Mouse (Mus musculus) cerebellum, adult 2 months (tissue): ENCODE results near the gene Prkcq. TPM values are rescaled to one million over a fixed set of nuclear protein-coding genes. Genes with fewer than 3 reads are reported as not detected.

Source experiments
- DNase-seq, 2 experiments: peaks; one replicate each; pipeline ENCODE4 v3.0.0; 2021
- H3K27ac ChIP-seq: fragments of 200-500 bp; 2 replicates; pipeline ENCODE4 v1.5.1; 2012; ENCODE audit warnings: low read length, control low read depth, inconsistent platforms; ENCODE audit not compliant: insufficient read depth
- H3K27me3 ChIP-seq: fragments of 200-500 bp; 2 replicates; pipeline ENCODE4 v1.6.1; 2012; ENCODE audit warnings: inconsistent platforms, mild to moderate bottlenecking, low read length, moderate library complexity; ENCODE audit not compliant: control insufficient read depth, insufficient read depth
- H3K4me1 ChIP-seq: fragments of 200-500 bp; 2 replicates; pipeline ENCODE4 v1.6.1; 2011; ENCODE audit warnings: low read length; ENCODE audit not compliant: control insufficient read depth, insufficient read depth
- H3K4me3 ChIP-seq: fragments of 200-500 bp; replicated peaks from 2 replicates; pipeline ENCODE3; 2011; ENCODE audit warnings: mild to moderate bottlenecking, low read depth, low read length, control low read depth; ENCODE audit not compliant: insufficient read depth
- CTCF ChIP-seq: fragments of 200-500 bp; IDR thresholded peaks from 2 replicates; pipeline ENCODE4 v1.5.1; 2011; ENCODE audit warnings: low read depth, mild to moderate bottlenecking, control low read depth, low read length, moderate library complexity, borderline replicate concordance; ENCODE audit not compliant: insufficient read depth
- POLR2A ChIP-seq: fragments of 200-500 bp; IDR thresholded peaks from 2 replicates; pipeline ENCODE4 v1.6.1; 2011; ENCODE audit warnings: low read length, control low read depth, borderline replicate concordance; ENCODE audit not compliant: insufficient read depth
- WGBS: fragments of 180-500 bp; shearing (Covaris S2); methylation state at CpG from one replicate; pipeline ENCODE4 v1.1.7; 2018; 5-methylcytosine and 5-hydroxymethylcytosine counted together
- polyA plus RNA-seq: library from polyadenylated mRNA; depleted of rRNA; stranded (reverse); fragments of >200 nt; gene quantifications from 2 replicates; pipeline ENCODE4 v1.2.3, GENCODE M21; 2012

Gene Prkcq
- polyA plus RNA-seq, 1 experiment, result 10.0 TPM

- 10% methylated on average over 9 of the region's 9 CpGs for WGBS
- no peak for DNase-seq
Observed at GRCm38 (mm10) chr2:11172831-11173414, 1.0 kb downstream of the Prkcq start.

GRCm38 (mm10) chr2:11173521-11173920, 1.6 kb downstream of the Prkcq start:
- DNase-seq, result no peak
- Histone ChIP-seq H3K27ac (no peak overlapping the region), H3K27me3 (peaks cover 2% of the 10 kb centered on the region; the same call in 1 of the 2 replicates), H3K4me3 (no peak overlapping the region), H3K4me1 (no peaks in the 10 kb centered on the region)
- TF ChIP-seq POLR2A (no peak), CTCF (no peak)
- 34% methylated on average over 4 of the region's 4 CpGs for WGBS

More at GRCm38 (mm10) chr2:11172831-11173414, 1.0 kb downstream of the Prkcq start:
- Histone ChIP-seq H3K4me1 (no peaks in the 10 kb centered on the region), H3K27ac (no peak overlapping the region), H3K4me3 (no peak overlapping the region), H3K27me3 (peaks cover 2% of the 10 kb centered on the region; the same call in 1 of the 2 replicates)
- TF ChIP-seq POLR2A (no peak), CTCF (no peak)

GRCm38 (mm10) chr2:11174101-11174500, 2.2 kb downstream of the Prkcq start:
- peaks cover 2% of the 10 kb centered on the region; the same call in 1 of the 2 replicates for H3K27me3 ChIP-seq
- 41% methylated on average over 4 of the region's 4 CpGs for WGBS
- no peak for DNase-seq
- no peak overlapping the region for H3K27ac ChIP-seq
- no peak overlapping the region for H3K4me3 ChIP-seq
- no peak for TF ChIP-seq CTCF
- no peak for TF ChIP-seq POLR2A
- no peaks in the 10 kb centered on the region for H3K4me1 ChIP-seq

GRCm38 (mm10) chr2:11177880-11178279, 6.0 kb downstream of the Prkcq start:
- WGBS, result 96% methylated on average over 12 of the region's 12 CpGs
- no peaks in the 10 kb centered on the region for H3K4me1 ChIP-seq
- no peak for DNase-seq
- no peak overlapping the region for H3K4me3 ChIP-seq
- TF ChIP-seq CTCF (no peak), POLR2A (no peak)
- no peak overlapping the region for H3K27ac ChIP-seq
- no peaks in the 10 kb centered on the region; the same call in 1 of the 2 replicates for H3K27me3 ChIP-seq

GRCm38 (mm10) chr2:11181510-11181909, 9.6 kb downstream of the Prkcq start:
- DNase-seq, result no peak
- no peak overlapping the region for H3K27ac ChIP-seq
- no peak overlapping the region for H3K4me3 ChIP-seq
- TF ChIP-seq CTCF (no peak), POLR2A (no peak)
- no peaks in the 10 kb centered on the region for H3K4me1 ChIP-seq
- 83% methylated on average over 4 of the region's 4 CpGs for WGBS
- no peaks in the 10 kb centered on the region for H3K27me3 ChIP-seq

GRCm38 (mm10) chr2:11182096-11182495, 10.2 kb downstream of the Prkcq start:
- H3K4me1 ChIP-seq, result no peaks in the 10 kb centered on the region
- TF ChIP-seq POLR2A (no peak), CTCF (no peak)
- DNase-seq, result no peak
- 89% methylated on average over 7 of the region's 7 CpGs for WGBS
- no peaks in the 10 kb centered on the region for H3K27me3 ChIP-seq
- H3K4me3 ChIP-seq, result no peak overlapping the region
- no peak overlapping the region for H3K27ac ChIP-seq

GRCm38 (mm10) chr2:11183991-11184390, 12.1 kb downstream of the Prkcq start:
- Histone ChIP-seq H3K27me3 (no peaks in the 10 kb centered on the region), H3K27ac (no peak overlapping the region), H3K4me3 (no peak overlapping the region), H3K4me1 (no peaks in the 10 kb centered on the region)
- WGBS, result 62% methylated on average over 5 of the region's 5 CpGs
- no peak for TF ChIP-seq POLR2A
- TF ChIP-seq CTCF, result no peak
- DNase-seq, result no peak

GRCm38 (mm10) chr2:11186586-11186985, 14.7 kb downstream of the Prkcq start:
- no peak for DNase-seq
- 94% methylated on average over 3 of the region's 3 CpGs for WGBS
- TF ChIP-seq POLR2A (no peak), CTCF (no peak)
- Histone ChIP-seq H3K27me3 (no peaks in the 10 kb centered on the region), H3K27ac (no peak overlapping the region), H3K4me3 (no peak overlapping the region), H3K4me1 (no peaks in the 10 kb centered on the region)
